Mouse (Mus musculus) CH12.LX (cell line): ENCODE measurements at regions not wholly inside any gene's neighbourhood (a gene's known extent, or its start where the extent isn't known, plus 50 kb on each side); places are given as distances from the start of the nearest gene placed in this dataset.
"Not testable (repeated sequence)": the region's sequence is repeated elsewhere in the genome, so short reads cannot be mapped to it uniquely, and the experiment has no call there.

ENCODE experiments used
- DNase-seq: peaks from one replicate; pipeline ENCODE4 v3.0.0-alpha.2; 2013; ENCODE audit errors: extremely low read depth
- H3K27ac ChIP-seq: 2 replicates; pipeline ENCODE4 v1.5.1; 2012; ENCODE audit warnings: low read depth, mild to moderate bottlenecking, control low read depth, moderate library complexity; ENCODE audit not compliant: insufficient read depth
- H3K27me3 ChIP-seq: replicated peaks from 2 replicates; pipeline ENCODE3; 2012; ENCODE audit warnings: inconsistent platforms
- H3K36me3 ChIP-seq, 2 experiments: replicated peaks in 1 of 2; 2 replicates each; pipeline versions ENCODE3 to v1.6.1; 2012; ENCODE audit warnings: inconsistent platforms in 1 of 2, low read length in 1 of 2, mild to moderate bottlenecking in 1 of 2, mixed read lengths in 1 of 2, moderate library complexity in 1 of 2; ENCODE audit not compliant: control insufficient read depth in 1 of 2, insufficient read depth in 1 of 2
- H3K4me1 ChIP-seq, 2 experiments: 2 replicates each; pipeline ENCODE4 v1.6.1; 2012; ENCODE audit warnings: inconsistent platforms in 1 of 2, moderate library complexity in 1 of 2; ENCODE audit not compliant: insufficient read depth in 2 of 2, control insufficient read depth in 1 of 2
- H3K4me2 ChIP-seq: 2 replicates; pipeline ENCODE4 v1.6.1; 2012; ENCODE audit warnings: low read depth, mild to moderate bottlenecking, control low read depth; ENCODE audit not compliant: poor library complexity, insufficient read depth, severe bottlenecking
- H3K4me3 ChIP-seq, 3 experiments: fragments of 150-350 bp in 1 of 3; sonication (generic) in 1 of 3; replicated peaks in 1 of 3; 2 replicates each; pipeline versions ENCODE3 to v1.5.1; 2011 to 2012; ENCODE audit warnings: low read depth in 2 of 3, low read length in 2 of 3, mild to moderate bottlenecking in 2 of 3, moderate library complexity in 2 of 3, control low read depth in 1 of 3, improper control_type of control experiment in 1 of 3, inconsistent platforms in 1 of 3, mixed read lengths in 1 of 3; ENCODE audit not compliant: poor library complexity in 1 of 3
- H3K79me2 ChIP-seq: replicated peaks from 2 replicates; pipeline ENCODE4 v1.6.1; 2012; ENCODE audit warnings: mild to moderate bottlenecking, moderate library complexity; ENCODE audit not compliant: control insufficient read depth, poor library complexity, insufficient read depth, severe bottlenecking; ENCODE audit errors: extremely low read depth
- H3K9ac ChIP-seq: 2 replicates; pipeline ENCODE4 v1.6.1; 2012; ENCODE audit warnings: low read depth, mild to moderate bottlenecking, control low read depth, moderate library complexity; ENCODE audit not compliant: insufficient read depth
- H3K9me3 ChIP-seq: replicated peaks from 2 replicates; pipeline ENCODE3; 2012; ENCODE audit warnings: low read length, inconsistent platforms, mixed read lengths
- BHLHE40 ChIP-seq: IDR thresholded peaks from 2 replicates; pipeline ENCODE4 v1.6.1; 2011; ENCODE audit warnings: mild to moderate bottlenecking, low read depth, low read length, improper control_type of control experiment
- CHD1 ChIP-seq: IDR thresholded peaks from 2 replicates; pipeline ENCODE4 v1.6.1; 2012; ENCODE audit warnings: low read depth, low read length, improper control_type of control experiment, inconsistent platforms
- CHD2 ChIP-seq: IDR thresholded peaks from 2 replicates; pipeline ENCODE4 v1.6.1; 2011; ENCODE audit warnings: low read length, improper control_type of control experiment
- E2F4 ChIP-seq: IDR thresholded peaks from 2 replicates; pipeline ENCODE4 v1.6.1; 2011; ENCODE audit warnings: low read depth, low read length, improper control_type of control experiment; ENCODE audit not compliant: insufficient replicate concordance
- ELF1 ChIP-seq: IDR thresholded peaks from 2 replicates; pipeline ENCODE4 v1.6.1; 2014; ENCODE audit warnings: low read depth, mild to moderate bottlenecking, inconsistent platforms, low read length, improper control_type of control experiment
- ETS1 ChIP-seq: conservative IDR thresholded peaks from 2 replicates; pipeline ENCODE4 v1.6.1; 2012; ENCODE audit warnings: low read depth, mild to moderate bottlenecking, inconsistent platforms, low read length, improper control_type of control experiment, moderate library complexity
- HCFC1 ChIP-seq: IDR thresholded peaks from 2 replicates; pipeline ENCODE4 v1.6.1; 2012; ENCODE audit warnings: low read depth, mild to moderate bottlenecking, inconsistent platforms, low read length, improper control_type of control experiment
- IRF4 ChIP-seq: IDR thresholded peaks from 2 replicates; pipeline ENCODE4 v1.6.1; 2014; ENCODE audit warnings: low read depth, mild to moderate bottlenecking, inconsistent platforms, low read length, improper control_type of control experiment
- JUND ChIP-seq: conservative IDR thresholded peaks from 2 replicates; pipeline ENCODE4 v1.6.1; 2011; ENCODE audit warnings: low read depth, low read length, improper control_type of control experiment
- KAT2A ChIP-seq: IDR thresholded peaks from 2 replicates; pipeline ENCODE4 v1.6.1; 2012; ENCODE audit warnings: low read length, improper control_type of control experiment, inconsistent platforms; ENCODE audit not compliant: insufficient replicate concordance
- MAX ChIP-seq: IDR thresholded peaks from 2 replicates; pipeline ENCODE4 v1.6.1; 2011; ENCODE audit warnings: low read length, improper control_type of control experiment
- MEF2A ChIP-seq: IDR thresholded peaks from 2 replicates; pipeline ENCODE4 v1.6.1; 2014; ENCODE audit warnings: low read depth, mild to moderate bottlenecking, inconsistent platforms, low read length, improper control_type of control experiment, borderline replicate concordance
- NELFE ChIP-seq: IDR thresholded peaks from 2 replicates; pipeline ENCODE4 v1.6.1; 2011; ENCODE audit warnings: low read depth, low read length, improper control_type of control experiment
- NRF1 ChIP-seq: IDR thresholded peaks from 2 replicates; pipeline ENCODE4 v1.6.1; 2014; ENCODE audit warnings: low read depth, mild to moderate bottlenecking, inconsistent platforms, low read length, improper control_type of control experiment, moderate library complexity
- PAX5 ChIP-seq: IDR thresholded peaks from 2 replicates; pipeline ENCODE4 v1.6.1; 2012; ENCODE audit warnings: low read length, inconsistent platforms, mixed read lengths
- POLR2AphosphoS2 ChIP-seq: IDR thresholded peaks from 2 replicates; pipeline ENCODE4 v1.6.1; 2011; ENCODE audit warnings: low read depth, low read length, improper control_type of control experiment
- RCOR1 ChIP-seq: conservative IDR thresholded peaks from 2 replicates; pipeline ENCODE4 v1.6.1; 2012; ENCODE audit warnings: low read depth, mild to moderate bottlenecking, inconsistent platforms, low read length, improper control_type of control experiment
- SIN3A ChIP-seq: IDR thresholded peaks from 2 replicates; pipeline ENCODE4 v1.6.1; 2012; ENCODE audit warnings: low read length, improper control_type of control experiment, inconsistent platforms
- SMC3 ChIP-seq: IDR thresholded peaks from 2 replicates; pipeline ENCODE4 v1.6.1; 2011; ENCODE audit warnings: low read depth, low read length, improper control_type of control experiment
- UBTF ChIP-seq: IDR thresholded peaks from 2 replicates; pipeline ENCODE4 v1.6.1; 2012; ENCODE audit warnings: low read depth, mild to moderate bottlenecking, inconsistent platforms, low read length, improper control_type of control experiment, moderate library complexity
- USF1 ChIP-seq: IDR thresholded peaks from 2 replicates; pipeline ENCODE4 v1.6.1; 2014; ENCODE audit warnings: low read depth, mild to moderate bottlenecking, inconsistent platforms, low read length, improper control_type of control experiment
- ZNF384 ChIP-seq: IDR thresholded peaks from 2 replicates; pipeline ENCODE4 v1.6.1; 2012; ENCODE audit warnings: low read depth, low read length, improper control_type of control experiment, inconsistent platforms
- dilution Hi-C: fragments of 300-500 bp; cut with MboI; formaldehyde crosslinking; loops from 2 replicates; pipeline ENCODE4 v1.14.3; 2020; ENCODE audit warnings: low sequenced_read_pairs; ENCODE audit not compliant: extremely low pct_unique_long_range_greater_than_20kb, extremely low pct_ligation_motif_present
- in situ Hi-C: fragments of 300-500 bp; cut with MboI; formaldehyde crosslinking; loops from 3 replicates; pipeline ENCODE4 v1.14.3; 2019; ENCODE audit warnings: low sequenced_read_pairs, low pct_ligation_motif_present, low pct_unique_long_range_greater_than_20kb, mixed read lengths

GRCm38 (mm10) chr4:22140122-22140521 is 209.0 kb downstream of the Faxc start:
- in situ Hi-C loops, result no loop called here
- dilution Hi-C loops, result no loop called here

GRCm38 (mm10) chr4:22143546-22143945 is 212.4 kb downstream of the Faxc start:
- no peak overlapping the region for H3K9ac ChIP-seq
- in situ Hi-C loops, result no loop called here
- TF ChIP-seq NRF1 (no peak), MAX (no peak), ELF1 (no peak), HCFC1 (no peak), UBTF (no peak), ETS1 (no peak), RCOR1 (no peak), KAT2A (no peak), PAX5 (no peak), CHD1 (no peak), SIN3A (no peak), IRF4 (no peak), E2F4 (no peak), BHLHE40 (no peak), CHD2 (no peak)
- TF ChIP-seq, all 38 proteins: peak for 0
- Histone ChIP-seq H3K4me2 (no peak overlapping the region), H3K27ac (no peak overlapping the region), H3K4me1 (no peaks in the 10 kb centered on the region), H3K36me3 (no peaks in the 10 kb centered on the region), H3K9me3 (no peaks in the 10 kb centered on the region), H3K4me3 (no peak overlapping the region), H3K79me2 (no peaks in the 10 kb centered on the region), H3K27me3 (no peaks in the 10 kb centered on the region)
- dilution Hi-C loops, result no loop called here
- no peak for DNase-seq

More at GRCm38 (mm10) chr4:22140122-22140521, 209.0 kb downstream of the Faxc start:
- Histone ChIP-seq H3K27me3 (no peaks in the 10 kb centered on the region), H3K4me1 (no peaks in the 10 kb centered on the region), H3K9me3 (no peaks in the 10 kb centered on the region), H3K4me2 (no peak overlapping the region), H3K27ac (no peak overlapping the region), H3K36me3 (no peaks in the 10 kb centered on the region), H3K9ac (no peak overlapping the region), H3K4me3 (no peak overlapping the region), H3K79me2 (no peaks in the 10 kb centered on the region)
- no peak for DNase-seq
- TF ChIP-seq POLR2AphosphoS2, result no peak
- TF ChIP-seq JUND, result no peak
- TF ChIP-seq ZNF384, result no peak
- no peak for TF ChIP-seq SMC3
- TF ChIP-seq USF1, result no peak
- no peak for TF ChIP-seq KAT2A
- no peak for TF ChIP-seq NELFE
- no peak for TF ChIP-seq MEF2A
- TF ChIP-seq CHD2, result no peak

- dilution Hi-C loops, in situ Hi-C loops, DNase-seq: not testable (repeated sequence)
Measured at GRCm38 (mm10) chr4:22144834-22145233, 212.5 kb upstream of the Fbxl4 start.

More at GRCm38 (mm10) chr4:22144834-22145233, 212.5 kb upstream of the Fbxl4 start:
- H3K4me1 ChIP-seq, H3K4me2 ChIP-seq, H3K27ac ChIP-seq, H3K27me3 ChIP-seq, H3K4me3 ChIP-seq, H3K9ac ChIP-seq, H3K9me3 ChIP-seq, H3K36me3 ChIP-seq, H3K79me2 ChIP-seq: not testable (repeated sequence)
